Mouse (Mus musculus): Measurements from ENCODE around the gene Grm7.

GRCm38 (mm10) chr6:111613834-111614233 is 968.5 kb downstream of the Grm7 start:
- TF ChIP-seq POLR2A (IDR thresholded peaks at IDR 0.05; ENCODE audit: insufficient read length, low read depth) (no peak), POLR2AphosphoS2 (IDR thresholded peaks at IDR 0.05; ENCODE audit: insufficient read length, low read depth) (no peak), USF1 (IDR thresholded peaks at IDR 0.05; ENCODE audit: low read depth) (no peak), E2F4 (IDR thresholded peaks at IDR 0.05; ENCODE audit: insufficient read depth) (no peak)
